Mouse (Mus musculus): ENCODE measurements at regions not wholly inside any gene's neighbourhood (a gene's known extent, or its start where the extent isn't known, plus 50 kb on each side); places are given as distances from the start of the nearest gene placed in this dataset.

DNA sequence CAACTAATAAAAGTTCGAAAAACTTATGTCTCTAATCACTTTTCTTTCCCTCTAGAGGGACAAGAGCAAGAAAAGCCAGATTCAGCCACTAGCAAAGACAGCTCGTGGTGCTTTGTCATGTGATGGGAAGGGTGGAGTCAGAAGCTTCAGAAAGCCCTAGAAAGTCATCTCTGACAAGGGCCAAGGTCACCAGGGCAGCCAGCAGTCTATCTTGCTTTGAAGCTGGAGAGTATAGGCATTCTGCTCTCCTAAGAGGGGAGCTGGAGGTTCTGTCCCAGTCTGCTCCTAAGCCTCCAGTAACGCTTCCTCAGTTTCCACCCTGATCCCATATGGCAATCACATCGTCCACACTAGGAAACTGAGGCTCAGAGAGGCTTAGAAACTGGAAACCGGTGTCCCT, 68.2 kb upstream of the Polg start:
- TF ChIP-seq CTCF (IDR thresholded peaks at IDR 0.05; ENCODE audit: borderline replicate concordance, insufficient read depth, low read depth, low read length) (no peak), POLR2A (IDR thresholded peaks at IDR 0.05; ENCODE audit: borderline replicate concordance, insufficient read depth, low read length) (no peak)
- no peak for DNase-seq
- H3K27ac ChIP-seq (ENCODE audit: insufficient read depth, low read length), result no peak overlapping the region
- no peak overlapping the region for H3K4me3 ChIP-seq (replicated peaks; ENCODE audit: insufficient read depth, low read depth, low read length)
- WGBS, result 63% methylated on average over 5 of the region's 5 CpGs
- H3K4me1 ChIP-seq (ENCODE audit: control insufficient read depth, insufficient read depth, low read length), result peaks cover 28% of the 10 kb centered on the region
- H3K27me3 ChIP-seq (ENCODE audit: control insufficient read depth, insufficient read depth, low read length), result no peaks in the 10 kb centered on the region; the same call in 1 of the 2 replicates

DNA sequence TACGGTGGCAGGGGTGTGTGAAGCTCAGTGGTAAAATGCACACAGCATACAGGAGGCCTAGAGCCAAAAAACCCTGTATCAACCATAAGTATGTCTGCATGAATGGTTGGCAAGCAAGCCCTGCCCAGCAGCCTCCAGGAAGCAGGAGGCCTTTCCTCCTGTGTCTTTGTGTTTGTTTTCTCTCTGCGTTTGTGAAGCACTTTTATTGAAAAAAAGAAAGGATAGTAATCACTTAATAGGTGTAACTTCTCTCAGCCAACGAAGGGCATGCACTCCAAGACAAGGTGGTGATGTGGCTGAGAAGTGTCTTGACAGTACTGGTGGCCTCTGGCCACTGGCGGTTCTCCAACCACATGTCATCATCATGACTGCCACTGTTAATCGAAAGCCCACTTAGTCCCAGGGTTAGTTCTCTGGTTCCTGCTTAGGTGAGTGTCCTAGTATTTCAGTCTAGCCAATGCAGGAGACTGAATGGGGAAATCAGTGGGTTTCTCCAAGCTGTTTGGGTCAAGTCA, 66.5 kb upstream of the Polg start:
- Histone ChIP-seq H3K27ac (ENCODE audit: insufficient read depth, low read length) (no peak overlapping the region), H3K4me3 (replicated peaks; ENCODE audit: insufficient read depth, low read depth, low read length) (no peak overlapping the region), H3K27me3 (ENCODE audit: control insufficient read depth, insufficient read depth, low read length) (no peaks in the 10 kb centered on the region; the same call in 1 of the 2 replicates), H3K4me1 (ENCODE audit: control insufficient read depth, insufficient read depth, low read length) (peaks cover 28% of the 10 kb centered on the region)
- WGBS, result 38% methylated on average over 5 of the region's 5 CpGs
- TF ChIP-seq POLR2A (IDR thresholded peaks at IDR 0.05; ENCODE audit: borderline replicate concordance, insufficient read depth, low read length) (no peak), CTCF (IDR thresholded peaks at IDR 0.05; ENCODE audit: borderline replicate concordance, insufficient read depth, low read depth, low read length) (no peak)
- DNase-seq, result no peak

DNA sequence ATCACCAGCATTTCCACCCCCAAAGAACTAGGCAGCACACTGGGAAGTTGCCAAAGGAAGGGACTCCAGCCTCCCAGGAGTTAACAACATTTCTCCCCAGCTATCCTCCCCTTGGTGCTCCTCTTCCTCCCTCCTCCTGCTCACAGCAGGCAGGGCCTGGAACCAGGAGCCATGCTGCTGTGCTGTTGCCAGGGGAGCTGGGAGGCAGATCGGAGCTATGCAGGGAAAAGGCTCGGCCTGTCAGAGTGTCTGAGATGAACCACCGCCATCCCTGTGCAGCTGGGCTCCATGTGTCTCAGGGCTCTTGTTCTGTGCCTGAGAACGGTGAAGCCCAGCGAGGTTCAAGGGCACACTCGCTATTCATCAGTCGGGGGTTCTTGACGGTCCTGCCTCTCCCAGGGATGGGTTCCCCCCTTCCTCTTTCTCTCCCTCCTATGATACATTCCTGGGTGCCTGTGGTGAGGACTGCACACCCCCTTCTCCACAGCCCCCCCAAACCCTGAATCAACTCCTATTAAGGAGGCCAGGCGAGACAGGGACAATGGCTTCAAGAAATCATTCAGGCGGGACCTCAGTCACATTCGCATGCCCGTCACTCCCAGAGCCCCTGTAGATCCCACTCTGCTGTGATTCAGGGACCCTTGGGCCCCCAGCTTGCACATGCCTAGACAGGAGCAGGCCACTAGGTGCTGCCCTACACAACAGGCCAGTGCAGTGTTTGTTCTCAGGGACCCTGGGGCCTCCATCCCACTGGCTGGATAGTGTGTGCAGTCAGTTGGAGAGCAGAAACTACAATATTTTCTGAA, 65.6 kb upstream of the Polg start:
- no peak overlapping the region for H3K4me3 ChIP-seq (replicated peaks; ENCODE audit: insufficient read depth, low read depth, low read length)
- peak; percentile 52 to 59 for DNase-seq
- H3K27ac ChIP-seq (ENCODE audit: insufficient read depth, low read length), result peak overlapping the region; percentile 77
- H3K4me1 ChIP-seq (ENCODE audit: control insufficient read depth, insufficient read depth, low read length), result peaks cover 28% of the 10 kb centered on the region
- TF ChIP-seq CTCF (IDR thresholded peaks at IDR 0.05; ENCODE audit: borderline replicate concordance, insufficient read depth, low read depth, low read length), result no peak
- no peak for TF ChIP-seq POLR2A (IDR thresholded peaks at IDR 0.05; ENCODE audit: borderline replicate concordance, insufficient read depth, low read length)
- 49% methylated on average over 12 of the region's 12 CpGs for WGBS
- no peaks in the 10 kb centered on the region; the same call in 1 of the 2 replicates for H3K27me3 ChIP-seq (ENCODE audit: control insufficient read depth, insufficient read depth, low read length)

GRCm38 (mm10) chr7:79531142-79531541, 65.0 kb upstream of the Polg start:
- TF ChIP-seq CTCF (IDR thresholded peaks at IDR 0.05; ENCODE audit: borderline replicate concordance, insufficient read depth, low read depth, low read length) (no peak), POLR2A (IDR thresholded peaks at IDR 0.05; ENCODE audit: borderline replicate concordance, insufficient read depth, low read length) (no peak)
- no peaks in the 10 kb centered on the region; the same call in 1 of the 2 replicates for H3K27me3 ChIP-seq (ENCODE audit: control insufficient read depth, insufficient read depth, low read length)
- peak overlapping the region; percentile 77 for H3K27ac ChIP-seq (ENCODE audit: insufficient read depth, low read length)
- peak; percentile 71 to 80 for DNase-seq
- H3K4me3 ChIP-seq (replicated peaks; ENCODE audit: insufficient read depth, low read depth, low read length), result no peak overlapping the region
- H3K4me1 ChIP-seq (ENCODE audit: control insufficient read depth, insufficient read depth, low read length), result peaks cover 32% of the 10 kb centered on the region
- WGBS, result 7% methylated on average over 5 of the region's 5 CpGs

GRCm38 (mm10) chr7:79529480-79529879, 63.3 kb upstream of the Polg start:
- TF ChIP-seq POLR2A (IDR thresholded peaks at IDR 0.05; ENCODE audit: borderline replicate concordance, insufficient read depth, low read length), result no peak
- TF ChIP-seq CTCF (IDR thresholded peaks at IDR 0.05; ENCODE audit: borderline replicate concordance, insufficient read depth, low read depth, low read length), result no peak
- H3K27me3 ChIP-seq (ENCODE audit: control insufficient read depth, insufficient read depth, low read length), result no peaks in the 10 kb centered on the region
- no peak overlapping the region for H3K4me3 ChIP-seq (replicated peaks; ENCODE audit: insufficient read depth, low read depth, low read length)
- peaks cover 37% of the 10 kb centered on the region for H3K4me1 ChIP-seq (ENCODE audit: control insufficient read depth, insufficient read depth, low read length)
- peak in 1 of 2 experiments; percentile 52 for DNase-seq
- 0% methylated on average over 1 of the region's 1 CpGs for WGBS
- H3K27ac ChIP-seq (ENCODE audit: insufficient read depth, low read length), result no peak overlapping the region

DNA sequence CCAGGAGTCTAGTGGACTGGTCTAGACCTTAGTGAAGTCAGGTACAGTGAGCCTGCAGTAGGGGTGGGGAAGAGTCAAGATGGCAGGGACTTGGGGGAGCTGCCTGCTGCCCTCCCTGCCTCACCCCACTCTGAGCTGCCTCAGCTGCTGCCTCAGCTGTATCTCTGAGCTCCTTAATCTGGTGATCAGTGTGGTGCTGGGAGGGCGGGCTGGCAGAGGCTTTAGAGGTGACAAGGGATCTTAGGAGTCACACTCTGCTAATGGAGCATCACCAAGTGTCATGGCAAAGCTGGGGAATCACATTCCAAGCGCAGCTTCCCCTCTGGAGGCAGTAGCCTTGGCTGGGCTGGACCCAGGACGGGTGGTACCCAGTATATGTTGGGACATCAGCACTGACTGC, 61.8 kb upstream of the Polg start:
- Histone ChIP-seq H3K4me1 (ENCODE audit: control insufficient read depth, insufficient read depth, low read length) (peaks cover 42% of the 10 kb centered on the region), H3K27ac (ENCODE audit: insufficient read depth, low read length) (no peak overlapping the region), H3K4me3 (replicated peaks; ENCODE audit: insufficient read depth, low read depth, low read length) (no peak overlapping the region), H3K27me3 (ENCODE audit: control insufficient read depth, insufficient read depth, low read length) (no peaks in the 10 kb centered on the region)
- no peak for TF ChIP-seq CTCF (IDR thresholded peaks at IDR 0.05; ENCODE audit: borderline replicate concordance, insufficient read depth, low read depth, low read length)
- TF ChIP-seq POLR2A (IDR thresholded peaks at IDR 0.05; ENCODE audit: borderline replicate concordance, insufficient read depth, low read length), result no peak
- WGBS, result 66% methylated on average over 3 of the region's 3 CpGs
- no peak for DNase-seq

DNA sequence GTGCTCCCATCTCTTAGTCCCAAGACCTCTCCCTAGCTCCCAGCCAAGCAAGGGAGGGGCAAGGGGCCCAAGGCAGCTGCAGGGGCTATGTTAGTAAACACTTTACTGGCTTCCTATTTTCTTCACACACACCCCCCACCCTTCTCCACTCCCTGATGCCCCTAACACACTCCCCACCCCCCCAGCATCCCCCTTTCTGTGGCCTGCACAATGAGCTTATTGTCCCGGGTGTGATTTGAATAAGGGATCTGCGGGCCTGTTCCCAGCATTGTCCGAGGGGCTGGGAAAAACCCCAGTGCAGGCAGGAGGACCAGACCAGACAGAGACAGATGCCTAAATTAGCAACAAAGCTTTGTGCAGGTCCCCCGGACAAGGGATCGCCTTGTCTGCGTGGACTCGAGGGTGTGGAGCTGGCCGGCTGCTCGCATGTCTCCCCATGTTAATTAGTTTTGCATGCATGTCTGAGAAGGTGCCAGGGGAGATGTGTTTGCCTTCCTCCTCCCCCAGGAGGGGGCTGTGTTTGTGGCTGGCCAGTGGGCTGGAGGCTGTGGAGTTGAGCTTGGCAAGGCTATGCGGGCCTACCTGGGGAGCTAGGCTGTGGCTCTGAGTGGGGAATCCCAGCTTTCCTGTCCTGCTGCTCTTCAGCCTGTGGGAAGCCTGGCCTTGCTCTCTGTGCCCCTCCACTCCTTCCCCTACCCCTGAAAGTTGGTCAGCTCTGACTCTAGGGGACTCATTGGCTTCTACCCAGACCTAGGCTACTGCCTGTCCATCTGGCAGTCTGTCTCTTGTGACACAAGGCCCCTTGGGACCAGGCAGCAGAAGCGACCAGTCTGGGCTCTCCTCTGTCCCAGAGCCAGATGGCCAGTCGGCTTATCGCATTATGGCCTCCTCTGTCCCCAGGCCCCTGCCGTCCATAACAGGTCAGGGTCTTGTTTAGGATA, 59.8 kb upstream of the Polg start:
- H3K4me3 ChIP-seq (replicated peaks; ENCODE audit: insufficient read depth, low read depth, low read length), result no peak overlapping the region
- H3K27ac ChIP-seq (ENCODE audit: insufficient read depth, low read length), result no peak overlapping the region
- DNase-seq, result peak in 1 of 2 experiments; percentile 45
- H3K27me3 ChIP-seq (ENCODE audit: control insufficient read depth, insufficient read depth, low read length), result no peaks in the 10 kb centered on the region
- peaks cover 40% of the 10 kb centered on the region for H3K4me1 ChIP-seq (ENCODE audit: control insufficient read depth, insufficient read depth, low read length)
- WGBS, result 40% methylated on average over 14 of the region's 14 CpGs
- TF ChIP-seq CTCF (IDR thresholded peaks at IDR 0.05; ENCODE audit: borderline replicate concordance, insufficient read depth, low read depth, low read length) (no peak), POLR2A (IDR thresholded peaks at IDR 0.05; ENCODE audit: borderline replicate concordance, insufficient read depth, low read length) (no peak)

All from cerebellum, adult 2 months (tissue).